Mouse (Mus musculus) kidney, adult 18-20 months (tissue): Measurements from ENCODE around the gene Lrrc32.

Experiments used
- DNase-seq: peaks from one replicate; pipeline ENCODE4 v3.0.0; 2021

The Lrrc32 gene

DNA sequence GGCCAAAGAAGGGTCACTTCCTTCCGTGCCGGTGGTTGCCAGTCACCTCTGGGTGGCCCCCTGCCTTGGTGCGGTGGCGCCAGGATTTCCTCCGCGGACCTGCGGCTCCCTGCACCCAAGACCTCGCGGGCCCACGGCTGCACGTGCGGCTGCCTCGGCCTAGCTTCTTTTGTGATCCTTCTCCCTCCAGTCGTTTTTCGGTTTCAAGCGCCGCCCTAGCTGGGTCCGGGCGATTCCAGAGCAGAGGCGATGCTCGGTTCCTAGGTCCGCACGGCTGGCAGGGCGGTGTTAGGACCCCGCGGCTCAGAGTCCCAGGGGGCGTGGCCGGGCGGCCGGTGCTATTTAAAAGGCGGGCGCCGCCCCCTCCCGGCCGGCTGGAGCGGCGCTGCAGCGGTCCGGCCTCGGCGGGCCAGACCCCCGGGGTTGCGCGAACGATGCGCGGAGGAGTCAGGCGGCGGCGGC is 571 bp downstream of the Lrrc32 start:
- peak; percentile 82 for DNase-seq

DNA sequence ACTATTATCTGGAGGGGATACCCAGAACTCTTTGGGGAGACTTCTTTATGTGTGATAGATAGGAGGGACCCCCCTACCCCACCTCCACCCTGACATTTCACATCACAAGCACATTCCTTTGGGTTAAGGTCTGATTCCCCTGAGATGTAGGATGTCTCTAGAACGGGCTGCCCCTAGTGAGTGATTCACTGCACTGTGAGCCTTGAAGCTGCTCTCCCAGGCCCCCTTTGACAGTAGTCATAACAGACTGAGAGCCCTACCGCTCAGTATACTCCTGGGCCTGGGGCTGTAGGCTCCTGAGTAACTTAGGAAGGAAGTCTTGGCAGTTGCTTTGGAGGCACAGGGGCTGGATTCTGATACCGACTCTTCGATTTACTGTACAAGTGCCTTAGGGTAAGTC is 1.2 kb downstream of the Lrrc32 start:
- DNase-seq = no peak

DNA sequence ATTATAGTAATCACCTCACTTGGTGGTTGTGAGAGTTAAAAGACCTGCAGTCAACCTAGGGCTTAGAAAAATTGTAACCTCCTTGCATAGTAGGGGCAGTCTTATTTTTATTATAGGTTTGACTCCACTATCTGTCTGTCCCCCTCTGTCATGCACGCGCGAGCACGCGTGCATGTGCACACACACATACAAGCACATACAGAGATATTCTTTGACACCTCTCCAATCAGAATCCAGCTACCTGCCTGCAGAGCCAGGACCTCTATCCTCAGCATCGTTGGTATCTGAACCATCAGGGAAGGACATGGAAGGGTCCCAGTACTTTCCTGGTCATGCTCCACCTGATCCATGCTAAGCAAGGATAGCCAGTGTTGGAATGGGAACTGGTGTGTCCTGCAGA is 1.8 kb downstream of the Lrrc32 start:
- no peak for DNase-seq

DNA sequence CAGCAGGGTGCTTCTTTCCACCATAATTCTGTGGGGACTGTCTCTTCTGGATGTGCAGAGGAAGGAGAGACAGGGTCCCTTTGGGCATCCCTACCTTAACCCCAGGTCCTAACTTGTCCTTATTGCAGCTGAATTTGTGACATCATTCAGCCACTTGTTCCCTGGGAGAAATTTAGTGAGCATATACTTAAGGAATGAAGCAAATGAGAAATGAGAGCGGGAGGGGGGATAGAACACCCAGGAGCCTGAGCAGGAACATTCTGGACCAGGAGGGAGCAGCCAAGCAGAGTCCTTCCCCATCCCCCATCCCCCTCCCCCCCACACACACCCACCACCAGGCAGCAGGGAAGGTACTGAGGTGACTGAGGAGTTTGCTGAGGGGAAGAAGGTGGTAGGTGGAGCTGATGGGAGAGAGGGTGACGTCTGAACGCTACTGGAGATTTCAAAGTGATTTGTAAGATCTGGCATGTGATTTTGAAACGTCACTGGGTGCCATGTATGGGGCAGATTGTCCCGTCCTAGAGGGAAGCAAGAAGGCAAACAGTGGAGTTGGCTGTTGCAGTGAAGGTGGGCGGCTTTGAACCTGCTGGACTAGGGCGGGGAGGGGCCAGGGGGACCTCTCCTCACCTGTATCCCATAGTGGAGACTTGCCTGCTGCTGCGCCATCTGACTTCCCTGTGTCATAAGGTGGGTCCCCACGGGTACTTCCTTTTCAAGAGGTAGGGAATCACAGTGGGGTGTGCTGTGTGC is 2.5 kb downstream of the Lrrc32 start:
- no peak for DNase-seq

DNA sequence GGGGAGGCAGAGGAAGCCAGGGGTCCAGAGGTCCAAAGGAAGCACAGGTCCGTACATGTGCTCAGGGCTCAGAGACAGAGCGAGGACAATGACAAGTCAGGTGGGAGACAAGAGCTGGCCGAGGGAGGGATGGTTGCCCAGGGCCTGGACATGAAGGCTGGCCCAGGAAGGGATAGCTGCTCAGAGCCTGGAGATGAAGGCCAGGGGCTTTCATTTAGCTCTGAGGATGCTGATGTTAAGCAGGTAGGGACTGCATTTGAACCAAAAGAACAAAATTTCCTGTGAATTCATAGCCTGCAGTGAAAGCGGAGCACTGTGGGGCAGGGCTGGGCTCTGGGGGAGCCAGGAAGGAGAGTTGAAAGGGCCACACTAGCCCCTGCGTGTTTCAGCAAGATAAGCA is 3.2 kb downstream of the Lrrc32 start:
- DNase-seq = no peak

DNA sequence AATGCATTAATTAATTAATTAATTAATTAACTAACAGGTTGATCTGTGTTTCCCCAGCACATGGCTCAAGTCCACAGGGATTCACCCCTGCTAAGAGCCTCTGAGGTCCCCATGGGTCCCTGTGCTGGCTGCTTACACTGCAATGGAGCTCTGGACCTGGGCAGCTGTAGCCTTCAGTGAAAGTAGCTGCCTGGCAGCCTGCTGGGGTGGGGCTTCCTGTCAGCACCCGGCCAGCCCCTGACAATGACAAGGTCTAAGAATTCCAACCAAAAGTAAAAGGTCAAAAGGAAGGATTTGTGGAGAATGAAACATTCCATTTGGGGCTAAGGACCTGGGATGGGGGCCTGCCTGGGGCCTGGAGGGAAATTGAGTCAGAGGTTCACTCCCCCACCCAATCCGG is 4.2 kb downstream of the Lrrc32 start:
- no peak for DNase-seq

DNA sequence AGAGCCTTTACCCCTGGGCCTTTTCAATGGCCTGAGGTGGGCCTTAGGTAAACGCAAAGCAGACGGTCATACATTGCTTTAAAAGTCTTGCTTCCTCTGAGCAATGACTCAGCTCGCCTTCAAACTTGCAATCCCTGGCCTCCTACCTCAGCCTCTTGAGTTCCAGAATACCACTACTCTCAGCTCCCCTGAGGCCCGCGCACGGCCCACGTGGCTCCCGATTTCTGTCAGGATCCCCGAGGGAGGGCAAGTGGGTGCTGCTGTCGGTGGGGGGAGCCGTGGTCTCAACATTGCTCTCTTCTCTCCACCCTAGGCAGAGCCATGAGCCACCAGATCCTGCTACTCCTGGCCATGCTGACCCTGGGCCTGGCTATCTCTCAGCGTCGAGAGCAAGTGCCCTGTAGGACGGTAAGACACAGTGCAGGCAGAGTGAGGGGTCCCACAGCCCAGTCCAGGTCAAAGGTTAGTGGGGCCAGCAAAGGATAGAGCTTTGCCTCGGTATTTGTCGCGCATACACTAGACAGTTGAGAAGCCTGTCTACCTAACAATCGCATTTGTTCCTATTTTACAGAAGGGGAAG is 4.9 kb downstream of the Lrrc32 start:
- DNase-seq = no peak

DNA sequence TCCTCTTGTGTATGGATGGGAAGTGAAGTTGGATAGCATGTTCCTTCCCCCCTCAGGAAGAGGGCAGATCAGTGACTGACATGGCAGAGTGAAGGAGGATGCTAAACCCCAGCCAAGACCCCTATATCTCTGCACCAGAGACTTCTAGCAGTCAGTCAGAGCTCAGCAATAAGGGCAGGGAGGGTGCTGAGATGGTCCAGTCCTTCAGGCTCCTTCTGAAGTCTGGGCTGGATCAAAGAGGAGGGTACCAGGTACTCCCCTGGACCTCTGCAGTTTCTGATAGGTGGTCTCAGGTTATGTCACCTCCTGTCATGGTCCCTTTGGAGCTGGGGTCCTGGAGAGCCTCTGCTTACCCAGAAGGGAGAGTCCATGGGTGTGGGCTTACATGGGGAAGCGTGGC is 6.5 kb downstream of the Lrrc32 start:
- DNase-seq = no peak

DNA sequence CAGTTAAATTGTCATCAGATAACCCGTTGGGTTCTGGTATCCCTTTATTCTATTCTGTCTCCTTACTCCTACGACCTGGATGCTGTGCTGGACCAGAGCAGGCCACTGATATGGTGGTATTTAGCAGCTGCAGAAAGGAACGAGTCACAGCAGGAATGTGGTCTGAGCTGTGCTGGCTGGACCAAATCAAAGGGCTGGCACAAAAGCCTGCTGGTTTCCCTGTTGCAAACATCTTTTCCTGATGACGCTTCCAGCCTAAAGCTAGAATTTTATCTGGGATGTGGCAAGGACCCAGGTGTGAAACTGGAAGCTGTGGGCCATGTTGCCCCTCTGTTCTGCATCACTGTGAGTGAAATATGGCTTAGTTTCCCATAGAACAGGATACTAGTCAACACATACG is 8.4 kb downstream of the Lrrc32 start:
- DNase-seq = no peak

DNA sequence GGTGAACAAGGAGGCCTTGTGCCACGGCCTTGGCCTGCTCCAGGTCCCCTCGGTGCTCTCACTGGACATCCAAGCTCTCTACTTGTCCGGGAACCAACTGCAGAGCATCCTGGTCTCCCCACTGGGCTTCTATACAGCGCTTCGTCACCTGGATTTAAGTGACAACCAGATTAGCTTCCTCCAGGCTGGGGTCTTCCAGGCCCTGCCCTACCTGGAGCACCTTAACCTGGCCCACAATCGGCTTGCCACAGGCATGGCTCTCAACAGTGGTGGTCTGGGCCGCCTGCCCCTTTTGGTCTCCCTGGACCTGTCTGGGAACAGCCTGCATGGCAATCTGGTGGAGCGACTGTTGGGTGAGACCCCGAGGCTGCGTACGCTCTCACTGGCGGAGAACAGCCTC is 9.0 kb downstream of the Lrrc32 start:
- no peak for DNase-seq

DNA sequence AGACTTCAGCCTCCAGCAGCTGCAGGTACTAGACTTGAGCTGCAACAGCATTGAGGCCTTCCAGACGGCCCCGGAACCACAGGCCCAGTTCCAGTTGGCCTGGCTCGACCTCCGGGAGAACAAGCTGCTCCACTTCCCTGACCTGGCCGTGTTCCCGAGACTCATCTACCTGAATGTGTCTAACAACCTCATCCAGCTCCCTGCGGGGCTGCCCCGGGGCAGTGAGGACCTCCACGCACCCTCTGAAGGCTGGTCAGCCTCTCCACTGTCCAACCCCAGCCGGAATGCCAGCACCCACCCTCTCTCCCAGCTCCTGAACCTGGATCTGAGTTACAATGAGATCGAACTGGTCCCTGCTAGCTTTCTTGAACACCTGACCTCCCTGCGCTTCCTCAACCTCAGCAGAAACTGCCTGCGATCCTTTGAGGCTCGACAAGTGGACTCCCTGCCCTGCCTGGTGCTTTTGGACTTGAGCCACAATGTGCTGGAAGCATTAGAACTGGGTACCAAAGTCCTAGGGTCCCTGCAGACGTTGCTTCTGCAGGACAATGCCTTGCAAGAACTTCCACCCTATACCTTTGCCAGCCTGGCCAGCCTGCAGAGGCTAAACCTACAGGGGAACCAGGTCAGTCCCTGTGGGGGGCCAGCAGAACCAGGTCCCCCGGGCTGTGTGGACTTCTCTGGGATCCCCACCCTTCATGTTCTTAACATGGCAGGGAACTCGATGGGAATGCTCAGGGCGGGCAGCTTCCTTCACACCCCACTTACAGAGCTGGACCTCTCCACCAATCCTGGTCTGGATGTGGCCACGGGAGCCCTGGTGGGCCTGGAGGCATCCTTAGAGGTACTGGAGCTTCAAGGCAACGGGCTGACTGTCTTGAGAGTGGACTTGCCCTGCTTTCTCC is 9.8 kb downstream of the Lrrc32 start:
- peak; percentile 46 for DNase-seq

DNA sequence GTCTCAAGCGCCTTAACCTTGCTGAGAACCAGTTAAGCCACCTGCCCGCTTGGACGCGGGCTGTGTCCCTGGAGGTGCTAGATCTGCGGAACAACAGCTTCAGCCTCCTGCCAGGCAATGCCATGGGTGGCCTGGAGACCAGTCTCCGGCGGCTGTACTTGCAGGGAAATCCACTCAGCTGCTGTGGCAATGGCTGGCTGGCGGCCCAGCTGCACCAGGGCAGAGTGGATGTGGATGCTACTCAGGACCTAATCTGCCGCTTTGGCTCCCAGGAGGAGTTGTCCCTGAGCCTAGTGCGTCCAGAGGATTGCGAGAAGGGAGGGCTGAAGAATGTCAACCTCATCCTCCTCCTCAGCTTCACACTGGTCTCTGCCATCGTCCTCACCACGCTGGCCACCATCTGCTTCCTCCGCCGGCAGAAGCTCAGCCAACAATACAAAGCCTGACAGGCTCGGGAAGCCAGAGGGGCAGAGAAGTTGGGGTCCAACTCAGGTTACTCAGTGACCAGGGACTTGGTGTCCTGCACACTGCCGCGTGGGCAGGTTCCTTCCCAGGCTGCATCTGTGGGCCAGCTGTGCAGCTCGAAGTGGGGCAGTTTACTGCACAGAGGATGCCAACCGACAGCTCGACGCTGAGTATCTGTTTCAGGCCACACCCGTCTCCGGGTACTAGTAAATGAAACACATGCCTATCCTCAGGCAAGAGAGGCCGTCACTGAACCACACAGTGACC is 10.6 kb downstream of the Lrrc32 start:
- DNase-seq = no peak

DNA sequence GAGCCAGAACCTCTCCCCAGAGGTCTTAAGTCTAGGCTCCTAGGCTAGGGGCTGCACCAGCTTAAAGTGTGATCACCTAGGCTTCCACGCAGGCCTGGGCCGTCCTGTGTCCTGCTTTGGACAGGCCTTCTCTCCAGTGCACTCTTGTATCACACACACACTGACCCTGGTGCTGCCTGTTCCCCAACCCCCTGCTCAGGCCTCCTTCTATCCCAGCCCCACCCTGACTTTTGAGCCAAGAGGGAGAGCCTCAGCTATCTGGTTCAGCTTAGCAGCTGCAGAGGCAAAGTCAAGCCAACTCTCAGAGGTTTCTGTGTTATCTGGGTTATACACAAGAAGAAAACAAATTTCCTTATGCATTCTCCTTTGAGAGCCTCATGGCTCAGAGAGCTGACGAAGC is 11.4 kb downstream of the Lrrc32 start:
- DNase-seq = no peak

DNA sequence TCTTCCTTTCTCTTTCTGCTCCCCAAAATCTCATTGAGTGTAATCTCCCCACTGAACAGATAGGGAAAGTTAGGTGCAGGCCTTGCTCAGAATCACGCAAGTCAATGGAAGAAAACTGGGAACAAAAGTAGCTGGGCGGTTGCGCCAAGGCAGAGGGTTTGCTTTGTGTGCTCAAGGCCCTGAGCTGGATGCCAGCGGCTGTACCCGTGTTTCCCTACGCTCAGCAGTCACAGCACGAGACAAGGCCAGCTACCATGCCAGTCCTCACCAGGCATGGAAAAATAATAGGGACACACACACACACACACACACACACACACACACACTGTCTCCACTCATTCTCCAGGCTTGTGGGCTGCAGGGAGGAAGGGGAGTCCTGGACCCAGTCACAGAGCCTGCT is 12.0 kb downstream of the Lrrc32 start:
- DNase-seq = no peak

DNA sequence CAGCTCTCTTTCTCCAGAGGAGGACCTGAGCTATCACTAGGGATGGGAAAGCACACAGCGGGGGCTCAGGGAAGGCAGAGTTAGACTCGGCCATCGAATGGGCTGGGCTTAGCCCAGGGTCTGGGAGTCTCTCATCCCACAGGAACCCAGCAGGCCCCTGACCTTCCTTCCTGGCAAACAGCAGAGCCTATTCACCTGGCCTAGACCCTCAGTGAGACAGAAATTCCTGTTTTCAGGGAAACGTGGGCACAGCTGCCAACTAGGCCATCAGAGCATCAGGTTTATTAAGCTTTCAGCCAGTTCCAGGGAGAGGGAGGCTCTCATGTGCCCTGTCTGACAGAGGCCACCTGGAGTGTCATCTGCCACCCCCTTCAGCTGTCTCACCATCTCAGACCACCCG is 13.8 kb downstream of the Lrrc32 start:
- DNase-seq = no peak

DNA sequence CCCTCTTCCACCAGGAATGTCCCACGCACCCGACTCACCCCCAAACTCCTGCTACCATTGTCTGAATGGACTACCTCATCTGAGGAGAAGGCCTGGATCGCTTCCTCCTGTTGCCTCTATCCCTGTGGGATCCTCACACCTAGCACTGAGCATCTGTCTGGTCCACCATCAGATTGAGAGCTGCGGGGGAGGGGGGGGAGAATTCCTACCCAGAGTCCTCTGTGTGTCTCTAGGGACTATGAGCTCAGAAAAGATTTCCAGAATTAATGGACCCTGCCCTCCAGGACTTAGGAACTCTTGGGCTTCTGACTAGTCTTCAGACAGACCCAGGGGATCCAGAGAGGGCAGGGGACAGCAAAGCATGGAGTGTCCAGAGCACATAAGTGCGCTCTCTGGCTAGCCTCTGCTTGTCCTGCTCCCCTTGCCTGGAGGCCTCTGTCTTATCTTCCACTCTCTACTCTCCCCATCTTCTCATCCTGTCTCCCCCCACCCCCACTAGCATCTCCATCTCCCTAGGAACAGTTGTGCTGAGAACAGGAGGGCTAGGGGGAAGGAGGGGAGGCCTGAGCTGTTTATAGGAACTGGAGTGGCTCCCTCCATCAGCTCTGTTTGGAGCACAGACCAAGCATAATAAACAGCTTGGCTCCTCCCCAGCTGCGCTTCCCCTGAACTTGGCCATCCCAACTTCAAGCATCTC is 15.0 kb downstream of the Lrrc32 start:
- no peak for DNase-seq

DNA sequence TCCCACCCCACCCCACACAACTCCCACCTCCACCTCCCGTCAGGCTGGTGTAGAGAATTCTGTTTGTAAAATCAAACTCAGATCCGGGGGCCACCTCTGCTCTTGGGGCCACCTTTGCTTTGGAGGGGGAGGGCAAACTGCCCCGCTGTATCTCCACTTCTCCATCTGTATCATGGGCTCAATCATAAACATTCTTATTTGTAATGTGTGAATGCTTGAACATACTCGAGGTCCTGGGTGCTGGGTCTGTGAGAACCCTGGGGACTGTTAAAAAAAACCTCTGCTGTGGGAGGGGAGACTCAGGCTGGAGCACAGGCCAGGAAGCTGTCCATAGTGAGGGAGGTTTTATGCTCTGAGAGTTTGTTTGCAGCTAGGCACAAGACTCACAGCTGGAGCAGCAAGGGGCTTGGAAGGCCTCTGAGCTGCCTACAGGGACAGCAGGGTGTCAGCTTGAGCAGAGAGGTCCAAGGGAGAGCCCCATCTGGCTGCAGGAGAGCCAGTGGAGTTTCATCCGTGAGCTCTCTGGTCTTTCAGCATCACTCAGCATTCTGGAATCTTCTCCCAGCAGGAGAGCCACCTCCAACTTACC is 15.7 kb downstream of the Lrrc32 start:
- no peak for DNase-seq

DNA sequence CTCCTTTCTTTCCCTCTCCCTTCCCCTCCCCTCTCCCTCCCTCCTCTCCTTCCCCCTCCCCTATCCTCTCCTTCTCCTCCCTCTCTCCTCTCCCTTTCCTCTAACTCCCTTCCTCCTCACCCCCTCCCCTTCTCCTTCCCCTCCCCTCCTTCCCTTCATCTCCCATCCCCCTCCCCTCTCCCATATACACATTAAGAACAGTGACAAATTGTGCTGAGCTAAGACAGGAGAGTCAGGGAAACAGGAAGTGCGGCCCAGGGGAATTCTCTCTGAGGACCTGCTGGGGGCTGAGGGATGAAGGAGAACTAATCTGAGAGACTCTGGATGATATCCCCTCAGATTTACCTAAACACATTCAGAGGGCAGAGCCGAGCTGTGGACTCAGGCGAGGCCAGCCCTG is 16.6 kb downstream of the Lrrc32 start:
- DNase-seq = no peak

DNA sequence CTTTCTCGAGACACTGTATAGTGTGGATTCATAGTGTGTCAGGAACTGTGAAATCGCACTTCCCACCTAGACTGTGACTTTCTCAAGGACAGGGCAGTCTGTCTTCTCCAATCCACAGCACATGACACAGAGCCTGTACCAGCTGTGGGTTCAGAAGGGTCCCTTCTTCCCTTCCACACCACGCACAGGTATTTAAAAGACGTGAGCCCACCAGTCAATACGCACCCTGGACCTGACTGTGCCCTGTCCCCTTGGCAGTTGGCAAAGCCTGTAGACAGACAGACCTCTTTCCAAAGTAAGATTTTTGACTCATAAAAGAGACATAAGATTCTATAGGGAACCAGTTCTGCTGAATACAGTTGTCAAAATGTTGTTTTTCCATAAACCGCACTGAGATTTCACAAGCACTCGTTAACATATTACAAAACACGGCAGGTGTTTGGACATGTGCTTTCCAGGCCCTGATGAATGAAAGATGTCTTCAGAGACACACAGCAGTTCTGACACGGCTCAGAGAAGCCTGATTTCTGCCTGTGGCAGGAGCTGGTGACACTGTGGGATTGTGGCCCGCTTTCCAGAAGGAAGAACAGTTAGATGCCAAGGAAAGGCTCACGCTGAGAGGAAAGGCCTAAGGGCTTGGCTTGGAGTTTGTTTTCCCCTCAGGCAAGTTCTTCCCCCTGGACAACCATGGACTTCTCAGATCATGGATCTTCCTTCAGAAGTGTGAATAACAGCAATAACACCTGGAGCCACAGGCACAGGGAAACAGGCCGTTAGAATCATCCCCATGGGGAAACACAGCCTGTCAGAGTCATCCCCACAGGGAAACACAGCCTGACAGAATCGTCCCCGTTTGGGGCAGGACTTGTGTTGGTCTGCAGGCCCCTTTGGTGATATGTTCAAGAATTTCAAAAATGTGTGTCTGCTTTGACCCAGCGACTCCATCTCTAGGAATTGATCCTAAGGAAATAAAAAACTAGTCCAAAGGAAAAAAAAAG is 22.2 kb downstream of the Lrrc32 start:
- DNase-seq = no peak

DNA sequence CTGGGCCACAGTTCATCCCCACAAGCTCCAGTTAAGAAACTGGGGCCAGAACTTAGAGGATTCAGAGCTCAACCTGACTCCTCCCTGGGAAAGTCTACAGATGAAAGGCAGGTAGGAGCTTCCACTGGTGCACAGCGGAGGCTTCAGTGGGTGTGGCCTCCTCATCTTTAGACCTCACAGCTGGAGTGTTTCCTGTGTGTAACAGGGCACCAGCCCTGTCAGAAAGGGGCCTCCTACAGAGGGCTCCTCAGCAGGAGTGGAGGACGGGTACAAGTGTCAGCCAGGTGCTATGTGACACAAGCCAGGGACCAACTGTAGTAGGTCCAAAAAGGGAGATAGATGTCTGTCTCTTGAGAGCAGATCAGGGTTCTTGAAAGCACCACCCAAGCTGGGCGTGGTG is 24.2 kb downstream of the Lrrc32 start:
- no peak for DNase-seq

DNA sequence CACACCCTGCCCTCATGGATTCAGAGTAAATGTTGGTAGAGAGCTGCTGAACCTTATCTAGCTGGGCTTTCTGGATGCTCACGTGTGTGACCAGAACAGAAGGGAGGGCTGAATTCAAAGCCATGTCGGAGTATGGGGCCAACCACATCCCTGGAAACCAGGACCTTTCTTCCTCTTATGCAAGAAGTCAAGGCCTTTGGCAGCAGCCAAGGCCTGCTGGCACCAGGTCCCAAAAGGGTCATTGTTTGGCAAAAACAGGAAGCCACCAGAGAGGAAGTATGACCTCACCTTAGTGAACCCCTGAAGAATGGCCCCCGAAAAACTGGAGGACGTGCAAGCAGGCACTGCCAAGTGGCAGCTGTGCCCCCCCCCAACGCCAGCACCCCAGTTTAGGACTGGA is 33.5 kb downstream of the Lrrc32 start:
- DNase-seq = peak; percentile 65
